Mouse (Mus musculus) neural tube, embryonic 14.5 days (tissue): ENCODE measurements around the gene Gatad2a. TPM values are rescaled to one million over a fixed set of nuclear protein-coding genes. Genes with fewer than 3 reads are reported as not detected.
"Not testable (repeated sequence)": the region's sequence is repeated elsewhere in the genome, so short reads cannot be mapped to it uniquely, and the experiment has no call there.

Experiments used
- ATAC-seq: fragments of 200-750 bp; cut with Nextera tagmentation; 2 replicates; pipeline ENCODE4 v1.8.0; 2017; ENCODE audit warnings: low read depth, mild to moderate bottlenecking, moderate TSS enrichment, moderate library complexity
- H3K27ac ChIP-seq: fragments of 300-500 bp; sonication (generic); 2 replicates; pipeline ENCODE4 v1.5.1; 2014; ENCODE audit warnings: low read depth, mild to moderate bottlenecking, control low read depth, low read length, moderate library complexity, mixed read lengths
- H3K27me3 ChIP-seq: fragments of 300-500 bp; sonication (generic); 2 replicates; pipeline ENCODE4 v1.6.1; 2014; ENCODE audit warnings: low read length; ENCODE audit not compliant: control insufficient read depth, insufficient read depth
- H3K36me3 ChIP-seq: fragments of 300-500 bp; sonication (generic); 2 replicates; pipeline ENCODE4 v1.6.1; 2014; ENCODE audit warnings: low read length, mixed read lengths; ENCODE audit not compliant: control insufficient read depth, insufficient read depth
- H3K4me1 ChIP-seq: fragments of 300-500 bp; sonication (generic); 2 replicates; pipeline ENCODE4 v1.6.1; 2014; ENCODE audit warnings: low read length; ENCODE audit not compliant: control insufficient read depth, insufficient read depth
- H3K4me2 ChIP-seq: fragments of 300-500 bp; sonication (generic); 2 replicates; pipeline ENCODE4 v1.6.1; 2014; ENCODE audit warnings: mild to moderate bottlenecking, low read depth, low read length, control low read depth
- H3K4me3 ChIP-seq: fragments of 300-500 bp; sonication (generic); 2 replicates; pipeline ENCODE4 v1.5.1; 2014; ENCODE audit warnings: low read depth, low read length, control low read depth, mixed read lengths
- H3K9ac ChIP-seq: fragments of 300-500 bp; sonication (generic); replicated peaks from 2 replicates; pipeline ENCODE4 v1.6.1; 2014; ENCODE audit warnings: low read depth, mild to moderate bottlenecking, control low read depth, low read length, mixed read lengths
- H3K9me3 ChIP-seq: fragments of 300-500 bp; sonication (generic); 2 replicates; pipeline ENCODE4 v1.6.1; 2016; ENCODE audit warnings: low read length; ENCODE audit not compliant: control insufficient read depth
- WGBS: fragments of 180-500 bp; shearing (Covaris S2); extraction: QIAGEN DNeasy Blood & Tissue Kit; methylation state at CpG from one replicate; pipeline ENCODE4 v1.1.7; 2014; 5-methylcytosine and 5-hydroxymethylcytosine counted together
- polyA plus RNA-seq: library from polyadenylated mRNA; unstranded; fragments of >200 nt; fragmentation: Nextera tagmentation; extraction: Ambion mirVana; gene quantifications from 2 replicates; pipeline ENCODE4 v1.2.1, GENCODE M21; 2014

Gene Gatad2a
- polyA plus RNA-seq, 1 experiment from 2014 or later = 20.9 TPM

DNA sequence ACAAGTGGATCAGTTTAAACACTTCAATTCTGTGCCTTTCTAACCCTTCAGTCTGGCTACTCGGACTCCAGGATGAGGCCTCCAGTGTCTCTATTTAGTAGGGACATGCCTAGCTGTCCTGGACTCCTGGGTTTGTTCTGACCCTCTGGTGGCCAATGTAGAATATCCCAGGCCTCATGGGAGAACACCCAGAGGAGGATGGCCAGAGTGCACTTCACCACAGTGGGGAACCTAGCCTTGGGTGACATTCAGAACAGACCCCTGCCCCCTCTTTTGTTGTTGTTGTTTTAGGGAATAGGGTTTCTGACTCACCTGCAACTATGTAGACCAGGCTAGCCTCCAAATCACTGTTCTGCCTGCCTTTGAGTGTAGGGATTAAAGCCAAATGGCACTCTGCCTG, 18.8 kb upstream of the Gatad2a start:
- Histone ChIP-seq H3K27me3 (no peaks in the 10 kb centered on the region), H3K27ac (no peak overlapping the region), H3K4me3 (no peak overlapping the region), H3K9me3 (no peaks in the 10 kb centered on the region), H3K36me3 (peaks cover 31% of the 10 kb centered on the region), H3K4me2 (no peak overlapping the region), H3K9ac (no peak overlapping the region), H3K4me1 (no peaks in the 10 kb centered on the region)
- WGBS = 74% methylated on average over 1 of the region's 1 CpGs
- 0 out of 2 replicates have a peak, but pooled peaks have one; percentile 7 for ATAC-seq

DNA sequence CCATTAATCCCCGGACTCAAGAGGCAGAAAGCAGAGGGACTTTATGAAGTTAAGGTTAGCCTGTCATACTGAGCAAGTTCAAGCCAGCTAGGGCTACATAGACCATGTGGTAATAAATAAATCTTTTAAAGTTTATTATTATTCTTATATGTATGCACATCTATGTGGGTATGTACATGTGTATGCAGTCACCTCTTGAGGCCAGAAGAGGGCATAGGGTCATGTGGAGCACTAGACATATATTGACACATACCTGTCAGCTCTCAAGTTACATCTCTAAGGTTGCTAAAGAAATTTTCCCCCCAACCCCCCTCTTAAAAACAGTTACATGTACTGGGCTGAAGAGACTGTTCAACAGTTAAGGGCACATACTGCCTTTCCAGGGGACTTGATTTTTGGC, 16.6 kb upstream of the Gatad2a start:
- Histone ChIP-seq H3K4me2 (no peak overlapping the region), H3K27me3 (no peaks in the 10 kb centered on the region), H3K36me3 (peaks cover 12% of the 10 kb centered on the region; the same call in 1 of the 2 replicates), H3K9me3 (no peaks in the 10 kb centered on the region), H3K4me1 (no peaks in the 10 kb centered on the region), H3K4me3 (no peak overlapping the region), H3K27ac (no peak overlapping the region), H3K9ac (no peak overlapping the region)
- peak; percentile 35; the same call in 1 of the 2 replicates for ATAC-seq
- 90% methylated on average over 1 of the region's 1 CpGs for WGBS

DNA sequence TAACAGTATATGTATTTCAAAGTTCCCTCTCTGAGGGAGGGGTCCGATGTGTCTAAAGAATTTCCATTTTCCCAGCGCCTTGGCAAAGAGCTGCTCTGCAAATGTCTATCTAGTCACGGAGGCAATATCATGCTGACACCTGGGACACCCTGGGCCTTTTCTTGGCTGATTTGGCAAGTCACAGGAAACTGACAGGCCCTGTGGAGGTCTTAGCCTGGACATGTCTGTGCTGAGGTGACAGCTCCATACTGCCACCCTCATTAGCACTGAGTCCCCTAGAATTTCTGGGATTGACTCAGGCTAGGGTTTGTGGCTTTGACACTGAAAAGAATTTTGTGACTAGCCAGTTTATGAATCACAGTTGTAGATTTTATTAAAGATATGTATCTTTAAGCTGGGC, 16.2 kb upstream of the Gatad2a start:
- no peak for ATAC-seq
- peaks cover 8% of the 10 kb centered on the region; the same call in 1 of the 2 replicates for H3K36me3 ChIP-seq
- WGBS = 83% methylated on average over 3 of the region's 3 CpGs
- no peak overlapping the region for H3K4me3 ChIP-seq
- no peaks in the 10 kb centered on the region for H3K4me1 ChIP-seq
- H3K9ac ChIP-seq = no peak overlapping the region
- no peaks in the 10 kb centered on the region for H3K9me3 ChIP-seq
- H3K4me2 ChIP-seq = no peak overlapping the region
- no peak overlapping the region for H3K27ac ChIP-seq
- no peaks in the 10 kb centered on the region for H3K27me3 ChIP-seq

DNA sequence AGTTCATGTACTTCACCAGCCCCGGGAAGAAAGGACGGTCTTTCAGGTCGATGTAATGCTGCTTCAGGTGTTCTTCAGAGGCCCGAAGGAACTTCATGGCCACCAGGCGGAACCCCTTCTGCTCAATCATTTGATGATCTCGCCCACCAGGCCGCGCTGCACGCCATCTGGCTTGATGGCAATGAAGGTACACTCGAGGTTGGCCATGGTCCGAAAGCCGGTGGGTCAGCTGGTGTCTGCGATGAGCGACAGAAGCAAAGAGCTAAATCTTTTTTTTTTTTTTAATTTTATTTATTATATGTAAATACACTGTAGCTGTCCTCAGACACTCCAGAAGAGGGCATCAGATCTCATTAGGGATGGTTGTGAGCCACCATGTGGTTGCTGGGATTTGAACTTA, 14.6 kb upstream of the Gatad2a start:
- H3K9me3 ChIP-seq, H3K9ac ChIP-seq, ATAC-seq, H3K27me3 ChIP-seq, H3K4me1 ChIP-seq, H3K27ac ChIP-seq, H3K36me3 ChIP-seq, H3K4me2 ChIP-seq, H3K4me3 ChIP-seq: not testable (repeated sequence)
- 91% methylated on average over 14 of the region's 14 CpGs for WGBS

DNA sequence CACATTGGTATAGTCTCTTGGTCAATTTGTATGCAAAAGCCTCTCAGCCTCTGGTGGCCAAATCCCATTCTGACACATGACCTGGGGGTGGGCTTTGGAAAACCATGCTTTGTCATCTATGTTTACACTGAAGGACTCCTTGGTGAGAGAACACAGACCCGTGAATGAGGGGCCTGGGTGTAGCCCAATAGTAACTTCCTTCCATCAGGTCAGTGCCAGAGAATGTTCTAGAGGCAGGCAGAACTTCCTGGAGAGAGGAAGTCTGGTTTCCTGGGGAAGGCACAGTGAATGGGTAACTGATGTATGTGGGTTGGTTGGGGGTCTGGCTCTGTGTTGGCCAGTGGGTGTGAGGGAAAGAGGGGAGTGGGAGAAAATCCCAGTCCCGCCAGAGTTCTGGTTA, 9.0 kb upstream of the Gatad2a start:
- no peaks in the 10 kb centered on the region for H3K27me3 ChIP-seq
- H3K4me1 ChIP-seq = no peaks in the 10 kb centered on the region
- H3K9me3 ChIP-seq = no peaks in the 10 kb centered on the region
- H3K4me2 ChIP-seq = no peak overlapping the region
- no peak overlapping the region for H3K9ac ChIP-seq
- H3K4me3 ChIP-seq = no peak overlapping the region
- WGBS = 47% methylated on average over 2 of the region's 2 CpGs
- no peak overlapping the region for H3K27ac ChIP-seq
- no peaks in the 10 kb centered on the region for H3K36me3 ChIP-seq
- ATAC-seq = no peak

DNA sequence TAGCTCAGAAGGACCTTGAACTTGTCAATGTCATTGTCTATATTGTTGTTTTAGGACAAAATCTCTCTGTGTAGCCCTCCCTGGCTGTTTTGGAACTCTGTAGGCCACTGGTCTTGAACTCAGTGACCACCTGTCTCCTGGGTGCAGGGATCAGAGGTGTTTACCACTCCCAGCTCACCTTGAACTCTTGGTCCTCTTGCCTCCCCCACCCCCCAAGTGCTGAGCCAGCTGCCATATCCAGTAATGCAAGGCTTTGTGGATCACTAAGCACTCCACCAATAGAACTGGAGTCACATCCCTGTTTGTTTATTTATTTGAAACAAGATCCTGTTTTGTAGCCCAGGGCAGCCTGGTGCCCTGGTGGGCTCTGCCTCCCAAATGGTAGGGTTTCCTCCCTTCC, 8.2 kb upstream of the Gatad2a start:
- Histone ChIP-seq H3K4me1 (no peaks in the 10 kb centered on the region), H3K9me3 (no peaks in the 10 kb centered on the region), H3K9ac (no peak overlapping the region), H3K36me3 (no peaks in the 10 kb centered on the region), H3K4me2 (no peak overlapping the region), H3K4me3 (no peak overlapping the region), H3K27me3 (no peaks in the 10 kb centered on the region), H3K27ac (no peak overlapping the region)
- no peak for ATAC-seq

DNA sequence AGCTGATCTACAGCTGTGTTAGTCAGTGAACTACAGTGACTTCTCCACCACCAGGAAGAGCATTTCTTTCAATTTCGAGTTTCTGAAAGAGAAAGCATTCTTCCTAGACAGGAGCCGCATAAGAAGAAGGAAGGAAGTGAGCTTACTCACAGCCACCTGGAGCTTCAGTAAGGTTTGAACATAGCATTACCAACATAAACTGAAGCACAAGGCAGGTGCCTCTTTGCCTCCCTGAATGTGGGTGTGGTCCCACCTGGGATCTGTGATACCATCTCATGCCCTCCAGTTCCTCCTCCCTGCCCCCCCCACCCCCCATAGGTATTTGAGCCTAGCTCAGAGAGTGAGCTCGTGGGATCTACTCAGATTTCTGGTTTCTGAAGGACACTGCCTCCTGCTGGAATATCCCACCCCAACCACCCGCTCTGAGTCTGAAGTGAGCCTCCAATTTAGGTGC, 7.0 kb upstream of the Gatad2a start:
- Histone ChIP-seq H3K4me1 (no peaks in the 10 kb centered on the region), H3K9ac (no peak overlapping the region), H3K27ac (no peak overlapping the region), H3K27me3 (no peaks in the 10 kb centered on the region), H3K4me3 (no peak overlapping the region), H3K9me3 (no peaks in the 10 kb centered on the region), H3K4me2 (no peak overlapping the region), H3K36me3 (no peaks in the 10 kb centered on the region)
- ATAC-seq = no peak
- WGBS = 55% methylated on average over 4 of the region's 4 CpGs

DNA sequence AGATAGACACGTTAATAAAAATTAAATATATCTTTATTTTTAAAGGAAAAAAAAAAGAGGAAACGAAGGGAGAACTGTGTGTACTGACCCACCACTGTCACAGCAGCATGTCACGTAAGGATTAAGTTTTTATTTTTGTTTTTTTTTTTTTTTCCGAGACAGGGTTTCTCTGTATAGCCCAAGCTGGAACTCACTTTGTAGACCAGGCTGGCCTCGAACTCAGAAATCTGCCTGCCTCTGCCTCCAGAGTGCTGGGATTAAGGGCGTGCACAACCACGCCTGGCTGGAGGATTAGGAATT, 5.7 kb upstream of the Gatad2a start:
- H3K36me3 ChIP-seq, H3K4me3 ChIP-seq, H3K9me3 ChIP-seq, H3K27me3 ChIP-seq, ATAC-seq, H3K27ac ChIP-seq, H3K9ac ChIP-seq, H3K4me1 ChIP-seq: not testable (repeated sequence)
- WGBS = 48% methylated on average over 7 of the region's 7 CpGs
- H3K4me2 ChIP-seq = 0 out of 2 replicates have a peak overlapping the region, but pooled peaks have one; percentile 6

DNA sequence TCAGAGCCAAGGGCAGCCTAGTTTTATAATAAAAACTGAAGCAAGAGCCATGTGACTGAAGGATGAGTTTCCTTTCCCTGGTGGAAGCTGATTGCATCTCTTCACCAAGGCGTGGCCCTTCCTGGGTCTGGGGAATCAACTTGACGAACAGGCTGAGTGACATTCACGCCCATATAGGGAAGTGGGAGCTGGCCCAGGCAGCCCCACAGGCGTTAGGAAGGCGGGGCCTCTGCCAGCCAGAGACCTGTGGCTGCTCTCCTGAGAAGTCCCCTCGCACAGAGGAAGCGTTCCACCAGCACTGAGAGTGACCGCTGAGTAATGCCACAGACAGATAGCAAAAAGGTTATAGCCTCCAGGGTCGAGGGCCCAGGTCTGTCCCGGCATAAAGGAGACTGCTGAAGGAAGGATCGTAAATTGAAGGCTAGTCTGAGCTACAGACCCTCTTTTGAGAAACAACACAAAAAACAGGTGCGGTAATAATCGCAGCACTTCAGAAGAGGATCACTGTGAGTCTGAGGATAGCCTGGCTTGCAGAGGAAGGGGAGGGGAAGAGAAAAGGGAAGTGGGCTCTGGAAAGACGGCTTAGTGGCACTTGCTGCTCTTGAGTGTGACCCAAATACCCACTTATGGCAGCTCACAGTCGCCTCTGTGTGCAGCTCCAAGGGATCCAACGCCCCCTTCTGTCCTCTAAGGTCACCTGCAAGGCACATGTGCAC, 5.2 kb upstream of the Gatad2a start:
- 3% methylated on average over 16 of the region's 16 CpGs for WGBS
- H3K9me3 ChIP-seq = no peaks in the 10 kb centered on the region
- H3K4me3 ChIP-seq = no peak overlapping the region
- no peaks in the 10 kb centered on the region for H3K27me3 ChIP-seq
- peaks cover 4% of the 10 kb centered on the region; the same call in 1 of the 2 replicates for H3K4me1 ChIP-seq
- H3K9ac ChIP-seq = no peak overlapping the region
- ATAC-seq = peak; percentile 45; the same call in 1 of the 2 replicates
- H3K36me3 ChIP-seq = no peaks in the 10 kb centered on the region
- no peak overlapping the region for H3K27ac ChIP-seq
- H3K4me2 ChIP-seq = 0 out of 2 replicates have a peak overlapping the region, but pooled peaks have one; percentile 6
